Mouse (Mus musculus) kidney, adult 2 months (tissue): ENCODE data around the gene Ms4a3. TPM values are rescaled to one million over a fixed set of nuclear protein-coding genes. Genes with fewer than 3 reads are reported as not detected.

ENCODE experiments used
- DNase-seq: peaks from one replicate; pipeline ENCODE4 v3.0.0; 2021
- H3K27ac ChIP-seq: fragments of 200-500 bp; 2 replicates; pipeline ENCODE4 v1.5.1; 2012; ENCODE audit warnings: low read depth, low read length, control low read depth, inconsistent platforms; ENCODE audit not compliant: insufficient read depth
- H3K27me3 ChIP-seq: fragments of 200-500 bp; replicated peaks from 2 replicates; pipeline ENCODE4 v1.6.1; 2012; ENCODE audit warnings: mild to moderate bottlenecking, moderate library complexity, low read length, inconsistent platforms; ENCODE audit not compliant: control insufficient read depth, insufficient read depth
- H3K36me3 ChIP-seq: fragments of 200-500 bp; 2 replicates; pipeline ENCODE4 v1.6.1; 2012; ENCODE audit warnings: mild to moderate bottlenecking, moderate library complexity, low read length, inconsistent platforms; ENCODE audit not compliant: control insufficient read depth, insufficient read depth
- H3K4me1 ChIP-seq: fragments of 200-500 bp; 2 replicates; pipeline ENCODE4 v1.6.1; 2011; ENCODE audit warnings: low read length; ENCODE audit not compliant: control insufficient read depth, insufficient read depth
- H3K4me3 ChIP-seq: fragments of 200-500 bp; 2 replicates; pipeline ENCODE4 v1.5.1; 2011; ENCODE audit warnings: mild to moderate bottlenecking, low read depth, low read length, control low read depth; ENCODE audit not compliant: insufficient read depth
- CTCF ChIP-seq: fragments of 200-500 bp; conservative IDR thresholded peaks from 2 replicates; pipeline ENCODE4 v1.5.1; 2011; ENCODE audit warnings: low read depth, mild to moderate bottlenecking, control low read depth, low read length, moderate library complexity, mixed read lengths; ENCODE audit not compliant: insufficient read depth, insufficient read length
- POLR2A ChIP-seq: fragments of 200-500 bp; IDR thresholded peaks from one replicate; pipeline ENCODE4 v1.6.1; 2011; ENCODE audit warnings: low read depth, low read length, control low read depth
- WGBS: fragments of 180-500 bp; shearing (Covaris S2); methylation state at CpG from one replicate; pipeline ENCODE4 v1.1.7; 2018; 5-methylcytosine and 5-hydroxymethylcytosine counted together
- polyA plus RNA-seq: library from polyadenylated mRNA; depleted of rRNA; stranded (reverse); fragments of >200 nt; gene quantifications from 2 replicates; pipeline ENCODE4 v1.2.3, GENCODE M21; 2012

Gene Ms4a3
- polyA plus RNA-seq, 1 experiment, result not detected

GRCm38 (mm10) chr19:11635572-11635971 is 5.1 kb downstream of the Ms4a3 start:
- H3K36me3 ChIP-seq, result no peaks in the 10 kb centered on the region
- H3K4me3 ChIP-seq, result no peak overlapping the region
- WGBS, result 79% methylated on average over 5 of the region's 5 CpGs
- DNase-seq, result no peak
- TF ChIP-seq CTCF (no peak), POLR2A (no peak)
- H3K27me3 ChIP-seq, result no peaks in the 10 kb centered on the region
- H3K27ac ChIP-seq, result no peak overlapping the region
- no peaks in the 10 kb centered on the region for H3K4me1 ChIP-seq

- Histone ChIP-seq H3K4me3 (no peak overlapping the region), H3K4me1 (no peaks in the 10 kb centered on the region), H3K36me3 (no peaks in the 10 kb centered on the region), H3K27ac (no peak overlapping the region), H3K27me3 (no peaks in the 10 kb centered on the region)
- DNase-seq, result no peak
- WGBS, result 66% methylated on average over 2 of the region's 2 CpGs
- no peak for TF ChIP-seq CTCF
- TF ChIP-seq POLR2A, result no peak
Measured at GRCm38 (mm10) chr19:11634330-11634729, 6.3 kb downstream of the Ms4a3 start.

- Histone ChIP-seq H3K27me3 (no peaks in the 10 kb centered on the region), H3K27ac (no peak overlapping the region), H3K4me3 (no peak overlapping the region), H3K4me1 (no peaks in the 10 kb centered on the region), H3K36me3 (no peaks in the 10 kb centered on the region)
- TF ChIP-seq POLR2A, result no peak
- TF ChIP-seq CTCF, result no peak
- no peak for DNase-seq
- 78% methylated on average over 1 of the region's 1 CpGs for WGBS
Measured at GRCm38 (mm10) chr19:11633732-11634131, 6.9 kb downstream of the Ms4a3 start.

- TF ChIP-seq POLR2A (no peak), CTCF (no peak)
- Histone ChIP-seq H3K27me3 (no peaks in the 10 kb centered on the region), H3K27ac (no peak overlapping the region), H3K36me3 (no peaks in the 10 kb centered on the region), H3K4me1 (no peaks in the 10 kb centered on the region), H3K4me3 (no peak overlapping the region)
- no peak for DNase-seq
- 33% methylated on average over 5 of the region's 5 CpGs for WGBS
Measured at GRCm38 (mm10) chr19:11625231-11625630, 15.4 kb downstream of the Ms4a3 start.

GRCm38 (mm10) chr19:11624800-11625199 is 15.9 kb downstream of the Ms4a3 start:
- no peak for DNase-seq
- H3K4me3 ChIP-seq, result no peak overlapping the region
- no peaks in the 10 kb centered on the region for H3K27me3 ChIP-seq

GRCm38 (mm10) chr19:11623551-11623950 is 17.1 kb downstream of the Ms4a3 start, which contains the start of gene Ms4a2:
Gene Ms4a2, minus strand, starts transcription at chr19:11623719.
- H3K4me3 ChIP-seq, result no peak within 1 kb of the TSS
- WGBS, result 47% methylated on average over 2 of the region's 2 CpGs
- H3K27me3 ChIP-seq, result no peaks in the 10 kb centered on the region
- H3K27ac ChIP-seq, result no peak within 1 kb of the TSS
- DNase-seq, result no peak
- H3K4me1 ChIP-seq, result no peaks in the 10 kb centered on the region
- TF ChIP-seq CTCF, result no peak
- TF ChIP-seq POLR2A, result no peak
- no peaks in the 10 kb centered on the region for H3K36me3 ChIP-seq

More at GRCm38 (mm10) chr19:11624800-11625199, 15.9 kb downstream of the Ms4a3 start:
- TF ChIP-seq POLR2A (no peak), CTCF (no peak)
- H3K4me1 ChIP-seq, result no peaks in the 10 kb centered on the region
- H3K27ac ChIP-seq, result no peak overlapping the region
- no peaks in the 10 kb centered on the region for H3K36me3 ChIP-seq

GRCm38 (mm10) chr19:11617983-11618382 is 22.7 kb downstream of the Ms4a3 start:
- no peak for DNase-seq
- H3K4me1 ChIP-seq, result no peaks in the 10 kb centered on the region
- TF ChIP-seq CTCF, result no peak
- TF ChIP-seq POLR2A, result no peak
- H3K36me3 ChIP-seq, result no peaks in the 10 kb centered on the region
- no peak overlapping the region for H3K27ac ChIP-seq
- no peak overlapping the region for H3K4me3 ChIP-seq
- H3K27me3 ChIP-seq, result no peaks in the 10 kb centered on the region

GRCm38 (mm10) chr19:11614805-11615204 is 25.8 kb downstream of the Ms4a3 start:
- Histone ChIP-seq H3K4me3 (no peak overlapping the region), H3K27ac (no peak overlapping the region), H3K27me3 (no peaks in the 10 kb centered on the region), H3K36me3 (no peaks in the 10 kb centered on the region), H3K4me1 (no peaks in the 10 kb centered on the region)
- WGBS, result 64% methylated on average over 2 of the region's 2 CpGs
- DNase-seq, result no peak
- TF ChIP-seq POLR2A, result no peak
- no peak for TF ChIP-seq CTCF
